Mouse (Mus musculus): ENCODE measurements around the gene Cnnm2.
"Not testable (repeated sequence)": the region's sequence is repeated elsewhere in the genome, so short reads cannot be mapped to it uniquely, and the experiment has no call there.

The Cnnm2 gene

DNA sequence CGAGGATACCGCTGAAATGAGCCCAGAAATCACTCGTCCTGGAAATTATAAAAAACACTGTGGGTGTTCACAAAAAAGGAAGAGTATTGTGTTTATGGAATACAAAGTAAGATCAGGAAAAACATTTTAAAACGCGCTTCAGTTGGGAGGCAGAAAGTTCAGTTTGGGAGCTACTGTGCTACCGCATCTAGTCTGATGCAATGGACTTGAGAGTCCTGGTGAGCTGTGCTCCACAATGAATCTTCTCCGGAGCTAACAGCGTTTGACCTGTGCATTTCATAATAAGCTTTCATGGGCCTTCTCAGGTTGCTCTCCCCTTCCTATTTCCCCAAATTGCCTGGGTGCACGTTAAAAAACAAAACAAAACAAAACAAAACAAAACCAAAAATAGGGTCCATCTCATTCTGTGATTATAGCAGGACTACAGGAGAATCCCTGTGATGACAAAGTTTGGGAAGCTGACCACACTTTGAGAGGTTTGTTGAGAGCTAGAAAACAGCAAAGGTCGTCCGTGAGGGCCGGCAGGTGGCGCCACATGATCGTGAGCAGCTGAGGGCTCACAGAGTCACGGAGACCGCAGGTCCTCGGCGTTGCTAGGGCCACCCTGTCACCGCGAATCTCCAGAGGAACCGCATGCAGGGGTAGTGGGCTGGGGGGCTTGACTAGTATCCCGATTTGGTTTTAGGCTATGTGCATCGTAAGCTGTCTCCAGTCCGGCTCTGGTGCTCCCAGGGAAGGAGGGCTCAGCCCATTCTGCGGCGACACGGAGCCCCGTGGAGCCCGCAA is 828 bp upstream of the Cnnm2 start:
- DNase-seq (ENCODE audit: low read depth, low spot score) = peak; percentile 80

DNA sequence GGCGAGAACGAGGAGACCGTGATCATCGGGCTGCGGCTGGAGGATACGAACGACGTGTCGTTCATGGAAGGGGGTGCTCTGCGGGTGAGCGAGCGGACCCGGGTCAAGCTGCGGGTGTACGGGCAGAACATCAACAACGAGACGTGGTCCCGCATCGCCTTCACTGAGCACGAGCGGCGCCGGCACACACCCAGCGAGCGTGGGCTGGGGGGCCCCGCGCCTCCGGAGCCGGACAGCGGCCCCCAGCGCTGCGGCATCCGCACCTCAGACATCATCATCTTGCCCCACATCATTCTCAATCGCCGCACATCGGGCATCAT is 535 bp downstream of the Cnnm2 start:
- no peak for DNase-seq (ENCODE audit: low read depth, low spot score)

DNA sequence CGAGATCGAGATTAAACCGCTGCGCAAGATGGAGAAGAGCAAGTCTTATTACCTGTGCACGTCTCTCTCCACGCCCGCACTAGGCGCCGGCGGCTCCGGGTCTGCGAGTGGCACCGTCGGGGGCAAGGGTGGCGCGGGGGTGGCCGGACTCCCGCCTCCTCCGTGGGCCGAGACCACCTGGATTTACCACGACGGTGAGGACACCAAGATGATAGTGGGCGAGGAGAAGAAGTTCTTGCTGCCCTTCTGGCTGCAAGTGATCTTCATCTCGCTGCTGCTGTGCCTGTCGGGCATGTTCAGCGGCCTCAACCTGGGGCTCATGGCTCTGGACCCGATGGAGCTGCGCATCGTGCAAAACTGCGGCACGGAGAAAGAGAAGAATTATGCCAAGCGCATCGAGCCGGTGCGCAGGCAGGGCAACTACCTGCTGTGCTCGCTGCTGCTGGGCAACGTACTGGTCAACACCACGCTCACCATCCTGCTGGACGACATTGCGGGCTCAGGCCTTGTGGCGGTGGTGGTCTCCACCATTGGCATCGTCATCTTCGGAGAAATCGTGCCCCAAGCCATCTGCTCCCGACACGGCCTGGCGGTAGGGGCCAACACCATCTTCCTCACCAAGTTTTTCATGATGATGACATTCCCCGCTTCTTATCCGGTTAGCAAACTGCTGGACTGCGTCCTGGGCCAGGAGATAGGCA is 1.0 kb downstream of the Cnnm2 start:
- no peak for DNase-seq (ENCODE audit: low read depth, low spot score)

DNA sequence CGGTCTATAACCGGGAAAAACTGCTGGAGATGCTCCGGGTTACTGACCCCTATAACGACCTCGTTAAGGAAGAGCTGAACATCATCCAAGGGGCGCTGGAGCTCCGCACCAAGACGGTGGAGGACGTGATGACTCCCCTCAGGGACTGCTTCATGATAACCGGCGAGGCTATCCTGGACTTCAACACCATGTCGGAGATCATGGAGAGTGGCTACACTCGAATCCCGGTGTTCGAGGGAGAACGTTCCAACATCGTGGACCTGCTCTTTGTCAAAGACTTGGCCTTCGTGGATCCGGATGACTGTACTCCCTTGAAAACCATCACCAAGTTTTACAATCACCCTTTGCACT is 1.6 kb downstream of the Cnnm2 start:
- DNase-seq (ENCODE audit: low read depth, low spot score) = no peak

DNA sequence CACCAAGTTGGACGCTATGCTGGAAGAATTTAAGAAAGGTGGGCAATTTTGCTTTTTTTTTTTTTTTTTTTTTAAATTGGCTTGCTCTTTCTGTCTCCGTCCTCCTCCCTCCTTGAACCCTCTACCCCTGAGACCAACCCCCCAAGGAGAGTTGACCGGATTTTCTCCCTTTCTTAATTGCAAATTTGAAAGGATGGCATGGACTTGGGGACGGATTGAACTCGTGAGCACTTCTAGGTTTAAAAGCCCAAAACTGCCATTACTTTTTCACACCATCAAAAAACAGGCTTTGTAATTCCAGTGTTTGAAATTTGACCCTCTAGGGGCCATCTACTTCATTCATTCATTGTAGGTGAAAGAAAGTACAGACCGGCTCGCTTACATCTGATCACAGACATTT is 2.0 kb downstream of the Cnnm2 start:
- DNase-seq (ENCODE audit: low read depth, low spot score) = no peak

DNA sequence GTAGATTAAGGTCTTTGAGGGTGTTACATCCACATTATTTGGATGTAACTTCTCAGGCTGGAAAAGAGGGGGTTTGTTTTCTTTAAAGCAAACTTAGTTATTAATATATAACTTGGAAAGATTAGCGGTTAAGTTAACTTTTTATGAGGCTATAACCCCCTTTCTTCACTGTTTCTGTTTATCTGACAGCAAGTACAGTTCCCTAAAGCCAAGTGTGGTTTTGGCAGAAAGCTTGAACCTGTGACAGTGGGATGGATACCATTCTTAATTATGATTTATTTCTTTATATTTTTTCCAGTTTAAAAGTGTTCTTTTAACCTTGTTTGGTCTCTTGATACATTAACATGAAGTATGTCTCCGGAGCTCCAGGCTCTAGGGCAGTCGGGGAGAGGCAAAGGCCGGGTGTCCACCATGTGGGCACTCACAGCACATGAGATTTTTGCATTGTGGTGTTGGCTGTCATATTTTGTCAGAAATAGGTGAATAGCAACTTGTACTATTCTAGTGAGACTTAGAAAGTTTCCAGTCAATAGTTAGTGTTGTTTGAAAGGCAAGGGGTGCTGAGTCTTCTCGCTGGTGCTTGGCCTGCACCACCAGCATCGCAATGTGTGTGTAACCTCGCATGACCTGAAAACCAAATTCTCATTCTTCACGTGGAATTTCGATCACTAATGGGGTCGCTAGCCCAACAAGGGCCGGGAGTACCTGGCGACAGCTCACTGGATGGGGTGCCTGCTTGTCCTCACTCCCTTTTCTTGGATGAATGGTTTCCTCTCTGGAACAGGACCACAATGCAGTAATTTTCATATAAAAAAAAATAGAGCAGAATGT is 2.8 kb downstream of the Cnnm2 start:
- no peak for DNase-seq (ENCODE audit: low read depth, low spot score)

DNA sequence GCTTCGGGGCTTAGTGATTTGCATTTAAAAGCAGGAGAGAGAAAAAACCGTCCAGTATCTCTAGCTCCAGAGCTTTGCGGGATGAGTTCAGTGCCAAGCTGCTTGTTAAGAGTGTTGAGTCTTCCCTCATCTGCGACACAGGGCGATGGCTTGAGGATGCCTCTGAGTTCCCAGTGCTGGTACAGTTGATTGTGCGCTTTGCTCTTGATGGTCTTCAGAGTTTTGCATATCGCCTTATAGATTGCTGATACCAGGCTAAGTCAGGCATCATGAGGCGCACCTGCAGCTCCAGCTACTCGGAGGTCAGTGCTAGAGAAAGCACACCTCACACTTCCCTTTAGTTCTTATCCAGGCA is 3.3 kb downstream of the Cnnm2 start:
- no peak for DNase-seq (ENCODE audit: low read depth, low spot score)

DNA sequence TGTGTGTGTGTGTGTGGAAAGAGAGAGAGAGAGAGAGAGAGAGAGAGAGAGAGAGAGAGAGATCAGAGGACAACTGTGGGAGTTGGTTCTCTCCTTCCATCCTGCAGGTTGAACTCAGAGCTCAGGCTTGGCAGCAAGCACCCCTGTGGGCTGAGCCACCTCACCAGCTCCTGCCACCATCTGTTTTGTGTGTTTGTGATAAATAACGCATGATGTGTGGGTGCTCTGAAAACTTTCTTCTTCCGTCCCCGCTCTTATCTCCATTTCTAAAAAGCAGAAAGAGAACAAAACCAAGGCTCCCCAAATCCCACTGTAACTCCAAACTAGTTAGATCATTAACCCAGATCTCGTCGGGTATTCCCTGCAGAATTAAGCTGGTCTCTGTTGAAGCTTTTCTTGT is 4.7 kb downstream of the Cnnm2 start:
- DNase-seq (ENCODE audit: low read depth, low spot score) = no peak

DNA sequence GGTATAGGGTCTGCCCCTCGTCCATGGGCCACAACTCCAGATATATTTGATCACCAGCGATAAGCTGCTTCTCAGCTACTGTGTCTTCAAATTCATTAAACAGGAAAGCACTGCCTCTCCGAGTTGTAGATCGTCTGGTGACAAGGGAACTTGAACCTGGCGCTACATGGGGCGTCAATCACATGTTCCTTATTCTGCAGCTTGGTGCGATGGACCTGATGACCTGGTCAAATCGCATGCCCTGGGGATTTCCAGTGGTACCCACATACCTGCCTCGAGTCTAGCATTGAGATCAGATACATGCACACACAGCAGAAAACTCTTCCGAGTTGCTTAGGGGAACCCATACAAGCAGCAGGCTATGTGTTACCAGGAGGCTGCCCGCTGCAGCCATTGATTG is 8.4 kb downstream of the Cnnm2 start:
- no peak for DNase-seq (ENCODE audit: low read depth, low spot score)

DNA sequence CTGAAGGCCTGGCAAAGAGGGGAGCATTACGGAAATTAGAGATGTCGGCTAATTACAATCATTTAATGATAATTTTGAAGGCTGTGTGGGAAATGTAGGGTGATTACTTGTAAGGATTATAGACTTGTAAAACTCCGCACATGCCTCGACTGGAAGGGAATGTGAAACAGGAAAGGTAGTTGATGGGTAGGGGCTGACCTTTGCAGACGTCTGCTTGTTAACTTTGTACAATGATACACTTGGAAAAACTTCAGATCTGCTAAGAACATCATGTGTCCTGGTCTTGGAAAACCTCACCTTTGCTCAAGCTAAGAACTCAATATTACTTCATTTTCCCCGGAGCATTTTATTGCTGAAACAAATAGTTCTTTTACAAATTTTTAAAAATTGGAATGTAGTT is 10.4 kb downstream of the Cnnm2 start:
- DNase-seq (ENCODE audit: low read depth, low spot score) = no peak

DNA sequence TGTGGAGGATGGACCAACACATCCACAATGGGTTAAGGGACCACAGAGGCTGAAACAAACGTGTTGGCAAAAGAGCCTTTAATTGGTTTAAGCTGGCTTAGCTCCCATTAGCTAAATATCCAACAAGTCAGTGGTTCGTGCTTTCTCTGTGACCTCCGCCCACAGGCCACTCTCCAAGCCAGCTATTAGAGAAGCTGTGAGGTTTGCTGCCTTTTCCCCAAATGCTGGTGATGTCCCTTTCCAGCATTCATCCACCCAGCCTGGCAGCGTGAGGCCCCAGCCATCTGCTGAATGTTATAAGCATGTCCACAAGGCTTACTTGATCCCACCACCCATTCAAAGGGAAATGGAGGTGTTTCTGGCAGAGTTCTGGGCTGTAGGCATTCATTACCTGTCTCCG is 15.0 kb downstream of the Cnnm2 start:
- no peak for DNase-seq (ENCODE audit: low read depth, low spot score)

DNA sequence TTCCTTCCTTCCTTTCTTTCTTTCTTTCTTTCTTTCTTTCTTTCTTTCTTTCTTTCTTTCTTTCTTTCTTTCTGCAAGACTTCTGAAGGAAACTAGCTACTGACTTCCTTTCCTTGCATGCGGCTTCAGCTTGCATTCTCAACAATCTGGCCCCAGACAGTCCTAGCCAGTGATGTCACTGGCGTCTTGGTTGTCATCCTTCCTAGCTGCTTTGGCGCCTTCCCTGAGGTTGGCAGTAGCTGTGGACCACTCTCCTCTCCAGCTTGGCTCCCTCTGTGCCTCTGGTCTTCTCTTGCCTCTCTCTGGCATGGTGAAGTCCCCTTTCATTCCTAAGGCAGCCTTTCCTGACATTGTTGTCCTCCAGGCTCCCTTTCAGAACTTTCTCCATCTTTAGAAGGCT is 15.5 kb downstream of the Cnnm2 start:
- DNase-seq (ENCODE audit: low read depth, low spot score) = no peak

DNA sequence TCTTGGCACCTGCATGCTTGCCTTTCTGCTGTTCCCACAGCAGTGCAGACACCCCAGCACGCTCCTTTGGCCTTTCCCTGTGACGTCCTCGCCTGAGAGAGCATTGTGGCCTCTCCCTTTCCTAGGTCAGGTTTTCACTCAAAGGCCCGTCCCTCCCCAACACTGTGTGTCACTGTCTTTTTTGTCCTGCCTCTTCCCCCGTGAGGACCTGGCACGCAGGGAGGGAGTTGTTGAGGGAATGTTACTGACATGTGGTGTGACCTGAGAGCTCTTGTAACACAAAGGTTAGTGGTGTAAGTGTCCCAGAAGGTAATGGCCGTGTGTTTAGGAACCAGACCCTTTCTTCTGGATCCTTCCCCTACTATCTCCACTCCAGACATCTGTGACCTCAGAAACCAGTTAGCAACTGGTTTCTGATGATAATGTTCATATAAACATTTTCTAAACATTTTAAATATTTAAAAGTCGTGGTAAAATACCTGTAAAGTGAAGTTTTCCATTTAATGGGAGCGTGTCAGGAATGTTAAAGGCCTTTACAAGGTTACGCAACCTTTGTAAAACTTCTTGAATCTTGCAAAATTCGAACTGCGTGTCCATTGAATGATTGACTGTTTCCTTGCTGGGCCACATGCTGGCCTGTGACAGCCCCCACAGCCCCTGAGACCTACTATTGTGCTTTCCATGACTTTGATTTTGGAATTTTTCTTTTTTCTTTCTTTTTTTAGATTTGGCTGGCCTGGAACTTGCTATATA is 16.7 kb downstream of the Cnnm2 start:
- no peak for DNase-seq (ENCODE audit: low read depth, low spot score)

DNA sequence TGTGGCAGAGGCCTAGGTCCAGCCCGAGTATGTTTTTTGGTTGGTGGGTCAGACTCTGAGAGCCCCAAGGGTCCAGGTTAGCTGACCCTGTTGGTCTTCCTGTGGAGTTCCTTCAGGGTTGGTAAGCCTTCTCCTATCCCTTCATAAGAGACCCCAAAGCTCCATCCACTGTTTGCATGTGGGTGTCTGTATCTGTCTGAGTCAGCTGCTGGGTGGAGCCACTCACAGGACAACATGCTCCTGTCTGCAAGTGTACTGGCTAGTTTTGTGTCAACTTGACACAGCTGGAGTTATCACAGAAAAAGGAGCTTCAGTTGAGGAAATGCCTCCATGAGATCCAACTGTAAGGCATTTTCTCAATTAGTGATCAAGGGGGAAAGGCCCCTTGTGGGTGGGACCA is 17.7 kb downstream of the Cnnm2 start:
- not testable (repeated sequence) for DNase-seq (ENCODE audit: low read depth, low spot score)

DNA sequence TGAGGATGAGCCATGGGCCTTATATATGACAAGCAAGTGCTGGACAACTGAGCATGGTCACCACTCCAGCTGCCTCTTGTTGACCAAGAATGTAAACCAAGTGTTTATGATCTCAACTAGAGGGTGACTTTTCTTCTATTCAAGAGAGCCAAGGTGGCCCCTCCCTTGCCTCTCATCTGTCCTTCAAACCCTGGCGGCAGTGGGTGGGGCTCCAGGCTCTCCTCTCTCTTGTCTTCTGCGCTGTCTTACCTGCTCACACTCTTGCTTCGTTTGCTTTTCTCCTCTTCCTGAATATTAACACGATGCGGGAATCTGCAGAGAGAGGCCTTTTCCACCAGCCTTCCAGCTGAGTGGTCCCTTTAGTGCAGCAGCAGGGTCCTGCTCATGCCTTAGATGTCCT is 22.6 kb downstream of the Cnnm2 start:
- DNase-seq (ENCODE audit: low read depth, low spot score) = no peak

DNA sequence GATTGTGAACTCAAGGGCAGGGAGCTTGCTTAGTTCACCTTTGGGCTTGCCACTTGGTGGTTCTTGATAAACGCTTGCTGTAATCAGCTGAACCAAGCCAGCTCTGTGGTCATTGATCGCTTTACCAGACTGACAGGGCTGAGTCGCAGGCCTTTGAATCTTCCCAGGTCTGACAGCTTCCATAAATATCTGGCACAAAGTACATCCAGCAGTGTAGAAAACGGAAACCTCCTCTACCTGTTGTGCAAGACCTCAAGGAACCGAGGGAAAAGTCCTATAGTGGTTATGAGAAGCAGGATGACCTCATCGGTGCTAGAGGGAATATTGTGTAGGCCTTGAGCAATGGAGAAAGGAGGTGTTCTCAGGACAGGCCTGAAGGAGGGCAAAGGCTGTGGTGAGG is 23.1 kb downstream of the Cnnm2 start:
- no peak for DNase-seq (ENCODE audit: low read depth, low spot score)

DNA sequence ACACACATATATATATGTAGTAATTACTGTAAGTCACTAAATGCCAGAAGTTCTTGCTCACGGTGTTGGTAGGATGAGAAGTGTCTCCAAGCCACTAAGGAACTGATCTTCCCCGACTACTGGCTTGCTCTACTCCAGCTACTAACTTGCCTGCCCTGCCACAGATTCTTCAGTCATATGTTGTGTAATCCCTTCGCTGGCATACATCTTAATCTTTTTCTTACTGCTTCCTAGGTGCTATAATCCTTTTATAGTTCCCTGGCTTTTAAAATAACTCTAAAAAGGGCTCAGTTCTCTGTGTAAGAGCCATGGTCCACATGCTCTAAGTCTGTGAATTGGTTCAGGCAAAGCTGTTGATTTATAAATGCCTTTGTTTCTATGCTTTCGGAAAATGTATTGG is 24.2 kb downstream of the Cnnm2 start:
- DNase-seq (ENCODE audit: low read depth, low spot score) = no peak

DNA sequence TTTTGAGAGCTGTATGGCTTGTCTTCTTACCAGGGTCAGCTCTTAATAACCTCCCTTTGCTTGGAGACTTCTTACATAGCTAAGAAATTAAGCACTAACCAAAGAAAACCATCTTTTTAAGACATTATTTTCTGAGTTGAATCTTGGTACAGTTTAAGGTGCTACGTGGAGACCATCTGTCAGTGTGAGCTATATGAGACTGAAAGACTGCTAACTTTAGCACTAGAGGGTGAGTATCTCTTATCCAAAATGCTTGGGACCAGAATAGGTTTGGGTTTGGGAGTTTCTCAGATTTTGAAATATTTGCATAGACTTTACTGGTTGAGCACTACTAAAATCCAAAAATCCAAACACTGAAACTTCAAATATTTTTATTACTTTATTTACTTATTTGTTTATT is 28.4 kb downstream of the Cnnm2 start:
- no peak for DNase-seq (ENCODE audit: low read depth, low spot score)

DNA sequence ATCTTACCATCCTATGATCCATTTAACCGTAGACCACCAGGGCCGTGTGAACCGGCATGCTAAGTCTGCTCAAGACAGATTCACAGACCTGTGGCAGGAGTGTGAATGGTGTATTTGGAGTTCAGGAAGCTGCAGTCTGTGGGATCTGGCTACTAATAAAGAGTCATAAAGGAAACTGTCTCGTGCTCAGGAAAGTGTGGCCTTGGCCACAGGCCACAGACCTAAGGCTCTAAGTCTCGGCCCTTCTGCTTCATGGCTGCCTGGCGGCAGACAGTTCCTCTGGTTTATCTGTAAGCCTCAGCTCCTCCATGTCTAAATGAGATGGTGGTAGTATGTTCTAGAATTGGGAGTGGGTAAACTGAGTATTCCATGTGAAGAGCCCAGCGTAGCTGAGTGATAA is 30.0 kb downstream of the Cnnm2 start:
- DNase-seq (ENCODE audit: low read depth, low spot score) = no peak

DNA sequence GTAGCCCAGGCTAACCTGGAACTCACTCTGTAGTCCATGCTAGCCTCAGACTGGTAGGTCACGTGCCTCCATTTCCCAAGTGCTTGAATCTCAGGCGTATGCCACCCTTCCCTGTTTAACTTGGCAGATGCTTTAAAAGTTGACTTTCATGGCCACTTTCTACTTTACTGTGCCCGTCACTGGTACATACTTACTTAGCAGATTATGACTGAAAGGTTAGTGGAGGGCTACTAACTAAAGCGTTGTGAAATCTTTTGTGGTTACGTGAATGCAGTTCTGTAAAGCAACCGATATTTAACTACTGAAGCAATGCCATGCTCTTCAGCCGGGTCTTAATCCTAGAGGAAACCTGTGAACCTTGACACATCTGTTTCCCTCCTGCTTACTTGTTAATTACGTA is 30.5 kb downstream of the Cnnm2 start:
- DNase-seq (ENCODE audit: low read depth, low spot score) = no peak

DNA sequence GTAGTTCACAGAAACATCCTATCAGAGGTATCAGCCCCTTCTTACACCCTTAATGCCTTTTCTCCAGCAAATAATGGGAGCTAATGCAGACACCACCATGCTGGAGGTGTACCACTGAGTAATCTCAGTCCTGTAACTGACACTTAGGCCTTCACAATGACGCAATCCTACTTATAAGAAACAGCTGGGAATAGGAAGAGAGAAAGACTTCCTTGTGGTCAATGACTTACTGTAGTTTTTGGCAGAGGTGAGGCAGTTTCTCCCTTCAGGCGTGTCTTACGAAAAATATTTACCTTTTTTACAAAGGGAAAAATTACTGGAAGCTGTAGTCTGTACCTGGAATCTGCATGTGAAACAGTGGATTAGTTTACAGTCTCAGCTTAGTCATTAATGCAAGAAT is 31.1 kb downstream of the Cnnm2 start:
- no peak for DNase-seq (ENCODE audit: low read depth, low spot score)

DNA sequence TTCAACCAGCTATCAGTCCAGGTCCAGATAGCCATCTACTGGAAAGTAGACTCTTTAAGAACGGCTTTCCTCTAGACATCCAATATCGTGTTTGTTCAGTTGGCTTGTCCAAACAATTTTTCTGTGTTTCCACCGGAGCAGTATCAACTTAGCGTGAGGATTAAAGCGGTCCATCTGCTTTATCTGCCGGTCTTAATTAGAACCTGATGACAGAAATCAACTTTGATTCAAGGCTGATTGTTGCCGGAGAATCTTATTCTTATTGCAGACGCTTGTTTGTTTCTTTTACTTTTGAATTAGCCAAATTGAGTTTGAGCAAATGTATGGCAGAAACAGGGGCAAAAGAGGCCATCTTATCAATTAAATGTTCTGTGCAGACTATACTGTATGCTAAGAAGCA is 32.8 kb downstream of the Cnnm2 start:
- no peak for DNase-seq (ENCODE audit: low read depth, low spot score)
